Mouse (Mus musculus) gastrocnemius, postnatal 25 days (tissue): ENCODE results near the gene Tmc3. TPM values are rescaled to one million over a fixed set of nuclear protein-coding genes. Genes with fewer than 3 reads are reported as not detected.

Source experiments
- DNase-seq: peaks from one replicate; pipeline ENCODE4 v3.0.0; 2022
- total RNA-seq, 2 experiments: library from RNA; stranded (reverse); gene quantifications; 1 replicate in 1 of 2; 2 replicates in 1 of 2; pipeline ENCODE4 v1.2.3; 2021

Gene Tmc3
- total RNA-seq, 2 experiments from 2014 or later: 0.05 to 0.08 TPM

DNA sequence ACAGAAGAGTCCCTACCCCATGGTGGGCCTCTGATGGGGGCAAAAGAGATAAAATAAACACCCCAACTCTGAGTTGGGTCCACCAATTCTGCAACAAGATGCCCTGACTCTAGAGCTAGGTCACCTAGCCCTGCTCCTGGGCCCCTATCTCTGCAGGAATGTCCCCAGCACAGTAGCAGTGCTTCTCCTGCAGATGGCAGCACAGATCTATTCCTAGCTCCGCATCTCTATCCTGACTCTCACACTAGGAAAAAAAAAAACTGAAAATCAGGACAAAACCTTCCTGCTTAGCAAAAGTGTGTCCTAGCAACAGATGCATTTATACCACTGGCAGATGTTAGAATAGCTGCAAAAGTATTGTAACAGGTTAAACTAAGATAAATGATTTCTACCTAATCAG, 84.0 kb downstream of the Tmc3 start:
- no peak for DNase-seq

- no peak for DNase-seq
Observed at GRCm38 (mm10) chr7:83671573-83671972, 86.8 kb downstream of the Tmc3 start.

Other genes starting within 250 kb of the Tmc3 start
- gene Stard5, start 47.0 kb downstream of the Tmc3 start, total RNA-seq: 1 to 10 TPM; 4.7 to 5.3 TPM
- gene Il16, start 160.8 kb downstream of the Tmc3 start, total RNA-seq: 1 to 10 TPM; 2.4 to 2.5 TPM
- not detected for gene Cfap161, start 210.0 kb downstream of the Tmc3 start, total RNA-seq